Mouse (Mus musculus) layer of hippocampus, postnatal 25 days (tissue): ENCODE results near the gene Trpc5os. TPM values are rescaled to one million over a fixed set of nuclear protein-coding genes. Genes with fewer than 3 reads are reported as not detected.

Experiments used
- DNase-seq, 2 experiments: peaks; one replicate each; pipeline ENCODE4 v3.0.0; 2022; ENCODE audit warnings: mixed read lengths in 2 of 2, low spot score in 1 of 2; ENCODE audit errors: extremely low spot score in 1 of 2
- total RNA-seq, 2 experiments: library from RNA; stranded (reverse); gene quantifications; 2 replicates each; pipeline ENCODE4 v1.2.3; 2021

Trpc5os gene
- not detected for total RNA-seq

GRCm38 (mm10) chrX:144456281-144456680 lies at the start of gene Trpc5os:
Trpc5os (plus strand) TSS chrX:144456581.
- DNase-seq: no peak

- no peak for DNase-seq
Measured at GRCm38 (mm10) chrX:144408036-144408435, 48.3 kb upstream of the Trpc5os start.

GRCm38 (mm10) chrX:144420259-144420658 lies 36.1 kb upstream of the Trpc5os start:
- no peak for DNase-seq

GRCm38 (mm10) chrX:144421091-144421490 lies 35.3 kb upstream of the Trpc5os start:
- no peak for DNase-seq

GRCm38 (mm10) chrX:144423848-144424247 lies 32.5 kb upstream of the Trpc5os start:
- DNase-seq: no peak

- no peak for DNase-seq
Measured at GRCm38 (mm10) chrX:144464416-144464815, 8.0 kb downstream of the Trpc5os start.

- no peak for DNase-seq
Measured at GRCm38 (mm10) chrX:144491394-144491793, 35.0 kb downstream of the Trpc5os start.

GRCm38 (mm10) chrX:144523239-144523638 lies 66.9 kb downstream of the Trpc5os start:
- DNase-seq: no peak

GRCm38 (mm10) chrX:144526042-144526441 lies 69.7 kb downstream of the Trpc5os start:
- DNase-seq: no peak

Other genes with a start within 250 kb of the Trpc5os start
- gene Alg13, start 138.8 kb upstream of the Trpc5os start, total RNA-seq: 10 to 100 TPM in 1 of 2 experiments, 1 to 10 TPM in 1; 9.9 to 10.8 TPM
- 10 to 100 TPM; 34.9 to 36.8 TPM for gene Trpc5, start 231.6 kb downstream of the Trpc5os start, total RNA-seq
- 1 to 10 TPM; 3.0 to 3.4 TPM for gene Rtl4, start 232.3 kb downstream of the Trpc5os start, total RNA-seq